Mouse (Mus musculus) lung, postnatal 10 days (tissue): ENCODE measurements around the gene Ngb.

Experiments used
- DNase-seq: peaks from one replicate; pipeline ENCODE4 v3.0.0; 2021

Ngb gene

DNA sequence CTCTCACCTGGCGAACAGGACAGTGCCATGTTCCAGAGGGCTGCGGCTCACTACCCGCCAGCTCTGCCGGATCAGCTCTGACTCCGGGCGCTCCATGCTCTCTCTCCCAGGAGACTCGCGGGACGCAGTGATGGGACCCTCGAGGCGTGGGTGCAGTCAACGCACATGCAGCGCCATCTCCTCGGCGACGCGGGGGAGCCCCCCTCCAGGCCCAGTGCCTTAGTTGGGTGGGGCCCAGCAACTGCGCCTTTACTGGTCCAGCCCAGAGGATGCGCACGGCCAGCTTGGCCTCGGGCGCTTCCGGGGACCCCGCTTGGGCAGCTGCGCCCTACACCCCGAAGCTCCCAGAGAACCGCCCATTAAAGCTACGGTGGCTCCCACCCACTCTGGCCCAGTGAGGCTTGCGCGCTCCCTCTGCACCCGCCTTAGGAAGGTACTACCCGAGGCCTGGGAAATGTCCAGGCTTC lies at the start of gene Ngb:
TSS of gene Ngb (minus strand) at position 375 of the 467 bp plus-strand sequence.
- peak; percentile 21 for DNase-seq

DNA sequence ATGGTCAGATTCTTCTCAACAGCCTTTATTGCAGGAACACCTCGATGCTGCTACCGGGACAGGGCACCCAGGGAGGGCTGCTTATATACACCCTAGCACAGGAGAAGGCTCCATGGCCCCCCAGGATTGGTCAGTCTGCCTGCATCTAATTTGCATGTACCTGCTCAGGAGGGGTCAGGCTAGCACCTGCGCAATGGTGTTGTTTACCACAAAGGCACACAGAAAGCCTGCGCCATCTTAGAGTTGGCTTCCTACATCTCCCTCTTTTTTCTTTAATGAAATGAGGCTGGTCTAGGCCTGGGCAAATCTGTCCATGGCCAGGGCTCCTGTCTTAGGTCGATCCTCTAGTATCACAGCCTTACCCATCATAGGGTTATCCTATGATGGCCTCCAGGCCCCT lies 47.1 kb upstream of the Ngb start:
- DNase-seq, result no peak

- no peak for DNase-seq
Observed at GRCm38 (mm10) chr12:87148136-87148535, 45.8 kb upstream of the Ngb start.

- DNase-seq, result peak; percentile 97
Observed at GRCm38 (mm10) chr12:87147395-87148089, 45.2 kb upstream of the Ngb start, which contains the start of gene Pomt2. Gene Pomt2, minus strand, starts transcription at chr12:87147968.

DNA sequence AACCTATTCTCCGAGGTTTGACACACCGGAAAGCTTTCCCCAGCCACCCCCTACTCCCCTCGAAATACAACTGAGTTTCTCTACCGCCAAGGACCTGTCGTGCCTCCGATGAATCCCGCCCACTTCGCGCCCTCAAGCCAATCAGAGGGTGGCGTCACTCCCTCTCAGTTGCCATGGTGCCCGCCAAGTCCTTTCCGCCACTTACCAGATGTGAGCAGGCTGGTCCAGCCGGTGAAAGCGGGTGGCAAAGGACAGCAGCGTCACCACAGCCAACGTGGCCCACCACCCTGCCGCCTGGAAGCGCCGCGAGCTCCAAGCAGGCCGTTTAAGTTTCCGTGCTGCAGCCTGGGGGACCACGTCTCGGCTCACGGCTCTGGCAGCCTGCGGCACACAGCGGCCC lies 44.6 kb upstream of the Ngb start, which contains the start of gene Gstz1:
TSS of gene Gstz1 (plus strand) at position 200 of the 400 bp plus-strand sequence.
- DNase-seq, result peak; percentile 95

DNA sequence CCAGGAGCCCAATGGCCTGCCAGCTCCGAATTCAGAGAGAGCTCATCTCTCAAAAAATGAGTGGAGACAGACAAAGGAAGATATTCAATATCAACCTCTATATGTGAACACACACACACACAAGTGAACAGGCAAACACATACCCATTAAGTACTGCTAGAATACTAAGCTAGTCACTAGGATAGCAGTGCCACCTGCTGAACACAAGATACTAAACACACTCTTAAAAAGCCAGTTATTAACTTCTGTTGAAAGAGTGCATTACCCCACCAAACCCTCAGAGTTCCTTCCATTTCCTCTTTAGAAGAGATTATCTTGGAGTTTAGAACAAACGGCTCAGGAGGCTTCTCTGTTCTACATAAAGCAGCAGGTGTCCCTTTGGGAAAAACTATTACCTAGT lies 39.8 kb upstream of the Ngb start:
- DNase-seq, result no peak

DNA sequence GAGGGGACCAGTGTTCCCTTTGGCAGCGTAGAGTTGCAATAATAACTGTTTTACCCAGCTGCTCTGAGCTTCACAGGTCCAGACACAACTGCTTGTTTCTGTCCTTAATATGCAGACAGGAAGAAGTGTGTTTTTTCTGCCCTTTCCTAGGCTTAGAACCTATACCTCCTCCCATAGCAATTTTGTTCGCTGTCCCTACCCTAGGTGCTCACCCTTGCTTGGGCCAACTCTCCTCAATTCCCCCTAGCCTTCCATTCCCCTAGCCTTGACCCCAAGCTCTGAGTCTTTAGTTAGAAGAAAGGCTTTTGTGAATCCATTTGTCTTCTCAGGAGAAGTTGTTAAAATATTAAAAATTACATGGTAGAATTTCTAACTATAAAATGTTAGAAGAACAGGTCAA lies 36.4 kb upstream of the Ngb start:
- DNase-seq, result no peak

- no peak for DNase-seq
Observed at GRCm38 (mm10) chr12:87138342-87138701, 36.0 kb upstream of the Ngb start.

GRCm38 (mm10) chr12:87137439-87138341 lies 35.4 kb upstream of the Ngb start:
- no peak for DNase-seq

DNA sequence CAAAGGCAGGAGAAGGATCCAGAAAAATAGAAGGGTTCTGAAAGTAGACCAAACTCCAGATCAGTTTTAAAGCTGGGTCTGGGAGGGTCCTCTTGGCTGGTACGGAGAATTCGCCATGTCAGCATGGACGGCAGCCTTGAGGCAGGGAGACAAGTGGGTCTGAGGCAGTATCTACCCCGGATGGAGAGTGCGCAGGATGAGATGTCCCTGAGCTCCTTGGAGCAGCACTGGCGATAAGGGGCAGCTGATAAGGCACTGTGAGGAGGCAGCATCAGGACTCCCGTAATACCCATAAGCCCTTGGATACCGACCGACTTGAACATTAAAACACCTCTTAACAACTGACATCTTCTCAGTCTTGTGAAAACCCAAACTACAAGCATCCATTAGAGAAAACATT lies 30.4 kb upstream of the Ngb start:
- DNase-seq, result no peak

DNA sequence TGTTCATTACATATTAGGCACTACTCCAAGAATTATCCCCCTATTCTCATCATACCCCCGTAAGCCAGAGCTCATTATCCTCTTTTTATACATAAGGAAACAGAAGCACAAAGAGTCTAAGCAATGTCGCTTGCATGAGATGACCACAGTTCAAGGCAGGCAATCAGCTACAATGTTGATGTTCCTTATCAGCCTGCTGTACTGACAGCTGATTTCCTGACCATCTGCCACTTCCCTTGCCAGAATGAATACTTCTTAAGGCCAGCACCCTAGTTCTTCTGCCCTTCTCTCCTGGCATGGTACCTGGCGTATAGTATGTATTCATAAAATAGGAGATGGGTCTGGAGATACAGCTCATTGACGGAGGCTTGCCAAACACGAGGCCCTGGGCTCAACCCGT lies 29.9 kb upstream of the Ngb start:
- peak; percentile 27 for DNase-seq

DNA sequence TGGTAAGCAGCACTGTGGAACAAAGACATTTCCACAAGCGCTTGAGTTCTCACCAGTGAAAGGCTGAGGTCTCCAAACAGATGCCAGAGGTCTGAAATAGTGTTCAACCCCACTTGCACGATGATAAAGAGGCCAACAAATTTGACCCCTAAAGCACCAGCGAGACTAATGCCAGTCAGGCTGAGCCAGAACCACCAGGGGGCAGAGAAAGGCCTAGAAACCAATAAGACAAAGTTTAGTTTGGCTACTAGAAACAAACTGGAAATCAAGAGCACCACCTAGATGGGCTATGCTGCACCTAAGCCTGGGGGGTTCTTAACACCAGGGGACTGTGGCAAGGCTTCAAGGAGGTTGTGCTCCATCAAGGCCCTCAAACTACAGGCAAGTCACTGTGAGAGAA lies 29.3 kb upstream of the Ngb start:
- peak; percentile 66 for DNase-seq

DNA sequence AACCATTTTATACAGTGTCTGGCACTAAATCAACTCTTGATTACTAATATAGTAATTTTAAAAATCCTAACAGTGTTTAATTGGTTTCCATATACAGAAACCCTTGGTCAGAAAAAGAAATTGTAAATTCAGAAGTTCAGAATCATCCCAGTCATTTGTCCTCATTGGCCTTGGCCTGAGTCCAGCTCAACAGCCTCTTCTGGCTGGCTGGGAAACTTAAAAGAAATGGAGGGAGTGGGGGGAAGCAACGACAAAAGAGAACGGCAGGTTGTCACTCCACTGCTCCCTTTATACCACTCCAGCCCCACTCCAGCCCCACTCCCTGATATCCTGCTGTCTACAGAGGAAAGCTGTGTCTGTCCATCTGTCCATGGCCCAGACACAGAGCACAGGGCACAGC lies 28.8 kb upstream of the Ngb start:
- peak; percentile 20 for DNase-seq

- no peak for DNase-seq
Observed at GRCm38 (mm10) chr12:87130224-87130623, 27.9 kb upstream of the Ngb start.

GRCm38 (mm10) chr12:87127256-87127655 lies 24.9 kb upstream of the Ngb start:
- DNase-seq, result no peak

DNA sequence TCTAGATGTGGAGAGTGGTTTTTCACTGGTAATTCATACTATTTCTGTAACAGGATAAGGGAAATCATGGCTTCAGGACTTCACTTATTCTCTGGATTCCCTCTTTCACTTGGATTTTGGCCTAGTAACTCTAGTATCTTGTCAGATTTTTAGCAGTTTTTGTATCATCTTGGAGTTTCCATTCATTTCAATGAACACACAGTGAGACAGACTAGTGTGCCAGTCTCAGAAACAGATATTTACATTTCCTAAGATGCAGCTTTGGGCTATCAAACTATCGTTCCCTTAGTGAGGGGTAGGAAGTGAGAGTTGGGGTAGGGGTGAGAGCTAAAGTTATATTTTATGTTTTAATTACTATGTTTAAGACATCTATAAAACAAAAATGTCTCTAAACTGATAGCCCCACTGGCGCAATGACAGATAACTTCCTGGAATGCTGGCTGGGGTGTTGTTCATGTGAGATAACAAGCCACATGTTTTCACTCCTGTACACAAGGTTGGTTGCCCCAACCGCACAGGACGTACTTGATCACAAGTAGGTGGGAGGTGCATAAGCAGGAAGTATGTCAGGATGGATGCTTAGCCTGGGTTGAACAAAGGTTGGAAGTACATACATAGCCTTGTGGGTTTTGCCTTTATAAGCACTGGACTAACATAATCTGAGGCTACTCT lies 19.7 kb upstream of the Ngb start:
- DNase-seq, result no peak

DNA sequence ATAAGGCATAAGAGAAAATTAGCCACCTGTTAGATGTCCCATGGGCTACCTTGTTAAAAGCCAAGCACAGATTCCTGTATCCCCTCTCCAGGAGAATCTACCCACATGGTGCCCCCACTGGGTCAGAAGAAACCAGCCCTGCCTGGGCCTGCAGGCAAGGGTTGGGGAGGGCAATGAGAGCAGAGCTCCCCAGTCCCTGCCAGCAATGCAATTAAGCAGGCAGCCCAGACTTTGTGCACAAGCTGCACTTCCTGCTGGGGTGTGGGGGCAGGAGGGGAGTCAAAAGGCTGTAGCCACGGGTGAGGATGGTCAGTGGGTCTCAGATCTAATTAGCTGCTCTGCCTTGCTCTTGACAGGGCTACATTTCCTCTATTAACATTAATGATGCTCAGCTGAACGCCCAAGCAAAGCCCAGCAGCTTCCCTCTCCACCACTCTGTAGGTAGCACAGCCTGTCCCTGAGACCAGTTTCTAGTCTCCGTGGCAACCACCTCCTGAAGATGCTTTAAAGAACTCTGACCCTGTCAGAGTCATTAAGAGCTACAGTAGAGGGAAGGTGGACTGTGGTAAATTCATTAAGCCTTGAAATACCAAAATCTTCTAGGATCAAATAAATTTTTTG lies 5.1 kb upstream of the Ngb start:
- DNase-seq, result no peak

- no peak for DNase-seq
Observed at GRCm38 (mm10) chr12:87104796-87105195, 2.5 kb upstream of the Ngb start.

DNA sequence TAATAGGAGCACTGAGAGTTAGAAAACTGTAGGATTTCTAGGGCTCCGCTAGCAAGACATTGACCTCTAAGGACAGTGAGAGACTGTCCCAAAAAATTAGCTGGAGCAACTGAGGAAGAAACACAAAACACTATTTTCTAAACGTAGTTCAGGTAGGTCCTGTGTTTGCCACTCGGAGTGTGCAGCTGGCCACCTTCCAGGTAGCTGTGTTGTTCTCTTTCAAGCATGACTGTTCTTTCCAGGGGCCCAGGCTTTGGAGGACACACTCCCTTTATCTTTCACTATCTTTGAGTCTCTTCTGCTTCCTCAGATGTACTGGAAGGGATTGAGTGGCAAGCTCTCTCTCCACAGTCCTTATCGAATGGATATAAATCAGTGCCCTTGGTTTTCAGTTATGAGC lies 1.1 kb upstream of the Ngb start:
- DNase-seq, result no peak

GRCm38 (mm10) chr12:87100331-87100730 lies 2.0 kb downstream of the Ngb start:
- DNase-seq, result peak; percentile 68

DNA sequence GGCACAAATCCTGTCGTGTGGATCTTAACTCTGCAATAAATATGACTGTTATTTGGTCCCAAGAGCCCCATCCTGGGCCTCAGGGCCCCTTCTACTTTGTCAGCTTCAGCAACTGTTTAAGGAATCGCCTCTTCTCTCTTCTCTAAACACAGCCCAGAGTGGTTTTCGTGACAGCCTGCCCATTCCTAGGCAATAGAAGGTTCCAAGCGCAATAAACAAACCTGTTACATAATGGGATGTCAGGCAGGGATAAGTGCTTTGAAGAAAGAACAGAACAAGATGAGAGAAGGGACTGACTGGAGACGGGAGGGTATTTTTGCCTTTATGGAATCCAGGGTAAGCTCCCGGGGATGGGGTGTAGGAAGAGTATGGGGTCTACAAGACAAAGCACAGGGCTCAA lies 8.7 kb downstream of the Ngb start:
- DNase-seq, result no peak

DNA sequence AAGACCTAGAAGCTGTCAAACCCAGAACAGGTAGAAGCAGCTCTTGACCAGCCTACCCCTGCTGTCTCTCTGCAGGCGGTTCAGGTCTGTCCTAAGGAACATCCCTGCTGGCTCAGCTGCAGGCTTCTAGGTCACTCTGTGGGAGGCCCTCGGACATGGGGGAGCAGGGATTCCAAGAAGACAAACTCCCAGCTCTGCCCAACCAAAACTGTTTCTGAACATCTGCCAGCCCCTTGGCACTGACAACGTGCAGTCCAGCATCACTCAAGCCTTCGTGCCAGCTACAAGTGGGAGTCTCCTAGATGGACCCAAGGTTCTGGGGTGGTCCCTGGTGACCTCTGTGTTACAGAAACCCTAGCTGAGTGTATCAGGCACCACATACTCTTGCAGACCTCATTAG lies 9.1 kb downstream of the Ngb start:
- DNase-seq, result peak; percentile 43

- DNase-seq, result no peak
Observed at GRCm38 (mm10) chr12:87091916-87092315, 10.4 kb downstream of the Ngb start.
